Comparison of ENCODE assay signal across 8 mouse cellular contexts in the genomic region with DNA sequence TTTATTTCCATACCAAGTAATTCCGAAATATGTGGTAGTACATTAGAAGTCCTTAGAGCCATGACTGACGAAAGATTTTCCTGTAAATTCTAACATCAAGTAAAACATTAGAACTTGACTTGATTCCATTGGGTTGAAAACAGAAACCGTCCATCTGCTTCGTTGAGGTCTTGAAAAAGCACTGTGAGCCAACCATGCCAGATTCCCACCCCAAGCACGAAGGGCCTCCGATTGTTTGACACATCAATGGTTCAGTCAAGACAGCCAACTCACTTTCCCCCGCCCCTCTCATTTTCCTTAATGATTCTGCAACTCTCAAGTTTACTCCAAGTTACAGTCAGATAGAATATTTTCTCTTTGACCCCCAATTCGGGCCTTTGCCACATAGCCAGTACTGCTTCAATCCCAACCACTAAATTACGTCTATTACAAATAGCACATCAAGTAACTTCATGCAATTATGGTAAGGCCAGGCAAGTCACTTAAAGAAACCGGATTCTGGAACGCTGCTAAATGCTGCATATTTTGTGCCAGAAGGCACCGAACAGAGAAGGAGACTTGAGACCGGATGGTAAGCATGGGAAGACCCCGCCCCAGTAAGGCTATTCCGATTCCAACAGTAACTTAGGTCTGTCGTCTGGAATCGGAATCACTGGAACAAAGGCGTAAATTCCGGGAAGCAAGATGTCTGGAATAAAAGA. TPM values are rescaled to one million over a fixed set of nuclear protein-coding genes. Genes with fewer than 3 reads are reported as not detected.
DNase-seq lines count a peak whose midpoint lies in the region; ATAC-seq lines count a peak whose summit lies in the region.

No protein-coding gene starts in this region.

- no peaks in the 10 kb centered on the region for H3K27me3 ChIP-seq in forebrain, embryonic 12.5 days
- H3K27me3 ChIP-seq in stomach, embryonic 16.5 days (ENCODE audit: control insufficient read depth, insufficient read depth, low read length) = no peaks in the 10 kb centered on the region

- DNase-seq in left cerebral cortex, postnatal 10 days (ENCODE audit: extremely low spot score in 1 of 2, low spot score in 2 of 2) = peak; percentile 28 to 31
- no peak for DNase-seq in left cerebral cortex, adult 11 months (ENCODE audit: low spot score)
- DNase-seq in adipocyte (ENCODE audit: low spot score) = peak; percentile 56
- DNase-seq in kidney, postnatal 10 days = peak; percentile 18

- peak overlapping the region; percentile 97 for H3K27ac ChIP-seq in forebrain, embryonic 12.5 days
- H3K27ac ChIP-seq in stomach, embryonic 16.5 days (ENCODE audit: low read length) = peak overlapping the region; percentile 99

- H3K36me3 ChIP-seq in forebrain, embryonic 12.5 days (replicated peaks) = 0 out of 2 replicates have a peak, but pooled peaks cover 3% of the 10 kb centered on the region
- H3K36me3 ChIP-seq in stomach, embryonic 16.5 days (ENCODE audit: control insufficient read depth, insufficient read depth, low read length) = no peaks in the 10 kb centered on the region

- 3% methylated on average over 19 of the region's 19 CpGs for WGBS in forebrain, embryonic 12.5 days
- under 1% methylated on average over 19 of the region's 19 CpGs for WGBS in stomach, embryonic 16.5 days

- intact Hi-C loops in left cerebral cortex, postnatal 10 days (cut with DNase I) = loop anchor here (5.0 kb wide), 1 partner anchor 71 kb away; no protein-coding TSS in a partner anchor

- peak overlapping the region; percentile 81 for H3K4me3 ChIP-seq in forebrain, embryonic 12.5 days (replicated peaks)
- H3K4me3 ChIP-seq in stomach, embryonic 16.5 days (replicated peaks; ENCODE audit: low read length) = peak overlapping the region; percentile 92

- peak overlapping the region; percentile 71 for H3K4me2 ChIP-seq in forebrain, embryonic 12.5 days
- peak overlapping the region; percentile 74 for H3K4me2 ChIP-seq in stomach, embryonic 16.5 days (ENCODE audit: low read depth, low read length)

- H3K9me3 ChIP-seq in forebrain, embryonic 12.5 days = 0 out of 2 replicates have a peak, but pooled peaks cover 8% of the 10 kb centered on the region
- H3K9me3 ChIP-seq in stomach, embryonic 16.5 days (replicated peaks; ENCODE audit: control insufficient read depth, low read length) = no peaks in the 10 kb centered on the region

- peak; percentile 0; the same call in 1 of the 2 replicates for ATAC-seq in forebrain, embryonic 12.5 days (ENCODE audit: low FRiP score)
- ATAC-seq in megakaryocyte progenitor cell, adult 5-6 weeks (replicated peaks; ENCODE audit: poor library complexity) = 0 out of 2 replicates have a peak, but pooled peaks have one; percentile 9
- no peak for ATAC-seq in stomach, embryonic 16.5 days (ENCODE audit: insufficient read depth, low FRiP score)
- no peak for ATAC-seq in activated CD4-positive, CD25-positive, alpha-beta regulatory T cell, adult 4 months

- peaks cover 16% of the 10 kb centered on the region for H3K4me1 ChIP-seq in forebrain, embryonic 12.5 days
- H3K4me1 ChIP-seq in stomach, embryonic 16.5 days (ENCODE audit: control insufficient read depth, insufficient read depth, low read length) = peaks cover 11% of the 10 kb centered on the region

- peak overlapping the region; percentile 85 for H3K9ac ChIP-seq in forebrain, embryonic 12.5 days
- peak overlapping the region; percentile 95 for H3K9ac ChIP-seq in stomach, embryonic 16.5 days (ENCODE audit: low read length)

RNA-seq across cellular contexts. Expression of a gene that starts 1.1 kb away (rescaled TPM):
- total RNA-seq in left cerebral cortex, postnatal 10 days (2021) = 100 to 1,000 TPM; 217 to 226 TPM
- 133 and 135 TPM in 2 replicates for polyA plus RNA-seq in forebrain, embryonic 12.5 days (2016; fragmentation: Nextera tagmentation; extraction: Ambion mirVana)
- total RNA-seq in megakaryocyte progenitor cell, adult 5-6 weeks (2015) = 93.9 and 100 TPM in 2 replicates
- total RNA-seq in megakaryocyte progenitor cell, adult 5-6 weeks (2017) = 89.1 and 113 TPM in 2 replicates
- polyA plus RNA-seq in stomach, embryonic 16.5 days (2015; fragmentation: Nextera tagmentation; extraction: Ambion mirVana) = 76.5 and 76.8 TPM in 2 replicates
- polyA plus RNA-seq in activated CD4-positive, CD25-positive, alpha-beta regulatory T cell, adult 4 months (2017; shearing (Covaris generic)) = 10 to 100 TPM; 51.4 to 65.5 TPM

RNA-seq across cellular contexts. Expression of a gene that starts 56.2 kb away (rescaled TPM):
- 100 to 1,000 TPM; 211 to 214 TPM for total RNA-seq in left cerebral cortex, postnatal 10 days (2021)
- polyA plus RNA-seq in forebrain, embryonic 12.5 days (2016; fragmentation: Nextera tagmentation; extraction: Ambion mirVana) = 54.0 and 63.5 TPM in 2 replicates
- total RNA-seq in megakaryocyte progenitor cell, adult 5-6 weeks (2015) = 2.0 and 2.2 TPM in 2 replicates
- total RNA-seq in megakaryocyte progenitor cell, adult 5-6 weeks (2017) = 1.4 and 1.6 TPM in 2 replicates
- polyA plus RNA-seq in stomach, embryonic 16.5 days (2015; fragmentation: Nextera tagmentation; extraction: Ambion mirVana) = 8.1 and 8.6 TPM in 2 replicates
- polyA plus RNA-seq in activated CD4-positive, CD25-positive, alpha-beta regulatory T cell, adult 4 months (2017; shearing (Covaris generic)) = 1 to 10 TPM; 1.8 to 3.7 TPM

Comparison
In these comparisons a context has a peak if more than half of its experiments do, and no peak if none do; other contexts are left out.
1. ATAC-seq: peak in forebrain, embryonic 12.5 days (single experiment) and megakaryocyte progenitor cell, adult 5-6 weeks (single experiment); none in stomach, embryonic 16.5 days (single experiment) and activated CD4-positive, CD25-positive, alpha-beta regulatory T cell, adult 4 months (single experiment).